Mouse (Mus musculus) myocyte (in vitro differentiated cells): ENCODE measurements around the gene Eps8. TPM values are rescaled to one million over a fixed set of nuclear protein-coding genes. Genes with fewer than 3 reads are reported as not detected.

Experiments
- H3K27me3 ChIP-seq: one replicate; pipeline ENCODE4 v1.6.1; 2011; ENCODE audit not compliant: control insufficient read depth, insufficient read depth, insufficient read length
- H3K36me3 ChIP-seq: one replicate; pipeline ENCODE4 v1.6.1; 2011; ENCODE audit not compliant: control insufficient read depth, insufficient read depth
- H3K4me2 ChIP-seq: one replicate; pipeline ENCODE4 v1.6.1; 2011; ENCODE audit warnings: low read depth, control low read depth
- H3K4me3 ChIP-seq: one replicate; pipeline ENCODE4 v1.5.1; 2011; ENCODE audit warnings: mild to moderate bottlenecking, control low read depth, moderate library complexity
- H3K79me2 ChIP-seq: one replicate; pipeline ENCODE4 v1.6.1; 2011; ENCODE audit not compliant: control insufficient read depth, insufficient read depth
- H3ac ChIP-seq: one replicate; pipeline ENCODE4 v1.6.1; 2011; ENCODE audit not compliant: control insufficient read depth, insufficient read length
- CEBPB ChIP-seq: IDR thresholded peaks from 2 replicates; pipeline ENCODE4 v1.6.1; 2011; ENCODE audit warnings: mild to moderate bottlenecking, moderate library complexity; ENCODE audit not compliant: poor library complexity, insufficient read depth, severe bottlenecking
- E2F4 ChIP-seq: IDR thresholded peaks from one replicate; pipeline ENCODE4 v1.6.1; 2011; ENCODE audit warnings: mild to moderate bottlenecking, control low read depth, moderate library complexity; ENCODE audit not compliant: insufficient read depth
- MAX ChIP-seq: IDR thresholded peaks from one replicate; pipeline ENCODE4 v1.6.1; 2011; ENCODE audit warnings: low read depth, mild to moderate bottlenecking, control low read depth
- MYOD1 ChIP-seq, 3 experiments: IDR thresholded peaks; one replicate each; pipeline ENCODE4 v1.6.1; 2011; ENCODE audit warnings: control low read depth in 2 of 3, low read depth in 2 of 3, mild to moderate bottlenecking in 2 of 3, moderate library complexity in 1 of 3; ENCODE audit not compliant: insufficient read length in 2 of 3, control insufficient read depth in 1 of 3
- MYOG ChIP-seq, 3 experiments: IDR thresholded peaks; one replicate each; pipeline ENCODE4 v1.6.1; 2011; ENCODE audit warnings: control low read depth in 2 of 3, low read depth in 2 of 3, mild to moderate bottlenecking in 2 of 3; ENCODE audit not compliant: insufficient read length in 2 of 3, control insufficient read depth in 1 of 3, insufficient read depth in 1 of 3
- POLR2A ChIP-seq: IDR thresholded peaks from one replicate; pipeline ENCODE4 v1.6.1; 2011; ENCODE audit warnings: low read depth, mild to moderate bottlenecking, control low read depth, moderate library complexity; ENCODE audit not compliant: insufficient read length
- POLR2AphosphoS2 ChIP-seq: IDR thresholded peaks from one replicate; pipeline ENCODE4 v1.6.1; 2011; ENCODE audit warnings: low read depth, control low read depth; ENCODE audit not compliant: insufficient read length
- REST ChIP-seq: IDR thresholded peaks from one replicate; pipeline ENCODE4 v1.6.1; 2011; ENCODE audit warnings: mild to moderate bottlenecking, control low read depth, moderate library complexity; ENCODE audit not compliant: insufficient read depth, insufficient read length
- SRF ChIP-seq: IDR thresholded peaks from one replicate; pipeline ENCODE4 v1.6.1; 2011; ENCODE audit warnings: low read depth; ENCODE audit not compliant: control insufficient read depth, insufficient read length
- TCF12 ChIP-seq: IDR thresholded peaks from one replicate; pipeline ENCODE4 v1.6.1; 2011; ENCODE audit warnings: mild to moderate bottlenecking, control low read depth; ENCODE audit not compliant: poor library complexity, insufficient read depth, severe bottlenecking
- TCF3 ChIP-seq: IDR thresholded peaks from one replicate; pipeline ENCODE4 v1.6.1; 2011; ENCODE audit warnings: low read depth, control low read depth; ENCODE audit not compliant: insufficient read length
- USF1 ChIP-seq: IDR thresholded peaks from one replicate; pipeline ENCODE4 v1.6.1; 2011; ENCODE audit warnings: low read depth, mild to moderate bottlenecking, control low read depth, moderate library complexity
- polyA plus RNA-seq: library from polyadenylated mRNA; unstranded; fragments of >200 nt; fragmentation: generic; extraction: Trizol; gene quantifications from one replicate; pipeline ENCODE4 v1.2.1, GENCODE M21; 2012; ENCODE audit warnings: missing spikeins

Eps8 gene
- polyA plus RNA-seq, 1 experiment, result 12.4 TPM

DNA sequence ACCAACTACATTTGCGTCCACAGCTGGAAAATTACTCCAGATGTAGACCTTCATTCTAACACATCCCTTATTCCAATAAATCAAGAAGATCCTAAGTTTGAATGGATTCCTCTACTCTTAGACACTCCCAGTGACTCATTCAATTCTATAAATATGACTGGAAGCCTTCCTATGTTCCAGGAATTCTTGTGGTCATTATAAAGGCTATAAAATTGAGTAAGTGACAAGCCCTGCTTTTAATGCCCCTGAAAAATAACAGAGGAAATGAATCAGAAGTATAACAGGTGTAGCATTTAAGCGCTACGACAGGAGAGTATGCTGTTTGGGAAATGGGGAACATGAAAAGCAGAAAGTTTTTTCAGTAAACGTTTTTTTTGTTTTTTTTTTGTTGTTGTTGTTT lies 139.8 kb downstream of the Eps8 start:
- Histone ChIP-seq H3K27me3 (no peaks in the 10 kb centered on the region), H3K36me3 (peaks cover 5% of the 10 kb centered on the region), H3K79me2 (peaks cover 3% of the 10 kb centered on the region), H3K4me3 (no peak overlapping the region), H3K4me2 (peak overlapping the region; percentile 40), H3ac (no peak overlapping the region)
- no peak for TF ChIP-seq POLR2A
- peak; percentile 32; the same call in 1 of the 2 replicates for TF ChIP-seq CEBPB

- H3K4me2 ChIP-seq, result no peak overlapping the region
- H3K27me3 ChIP-seq, result no peaks in the 10 kb centered on the region
- H3K36me3 ChIP-seq, result peaks cover 17% of the 10 kb centered on the region
- no peak overlapping the region for H3ac ChIP-seq
- H3K4me3 ChIP-seq, result no peak overlapping the region
- no peak for TF ChIP-seq POLR2AphosphoS2
- no peak for TF ChIP-seq SRF
- TF ChIP-seq MYOD1 (IDR thresholded peaks at IDR 0.05; ENCODE audit: control insufficient read depth in 1 of 3, insufficient read length in 2 of 3, low read depth in 2 of 3), result no peak
- no peak for TF ChIP-seq TCF3
- no peak for TF ChIP-seq MAX
- TF ChIP-seq MYOG (IDR thresholded peaks at IDR 0.05; ENCODE audit: control insufficient read depth in 1 of 3, insufficient read depth in 1 of 3, insufficient read length in 2 of 3, low read depth in 2 of 3), result no peak
- TF ChIP-seq CEBPB, result no peak
- TF ChIP-seq REST, result no peak
- no peak for TF ChIP-seq POLR2A
- no peak for TF ChIP-seq USF1
- TF ChIP-seq E2F4, result no peak
- TF ChIP-seq TCF12, result no peak
- H3K79me2 ChIP-seq, result peaks cover under 1% of the 10 kb centered on the region
Measured at GRCm38 (mm10) chr6:137512753-137513152, 141.9 kb downstream of the Eps8 start.

DNA sequence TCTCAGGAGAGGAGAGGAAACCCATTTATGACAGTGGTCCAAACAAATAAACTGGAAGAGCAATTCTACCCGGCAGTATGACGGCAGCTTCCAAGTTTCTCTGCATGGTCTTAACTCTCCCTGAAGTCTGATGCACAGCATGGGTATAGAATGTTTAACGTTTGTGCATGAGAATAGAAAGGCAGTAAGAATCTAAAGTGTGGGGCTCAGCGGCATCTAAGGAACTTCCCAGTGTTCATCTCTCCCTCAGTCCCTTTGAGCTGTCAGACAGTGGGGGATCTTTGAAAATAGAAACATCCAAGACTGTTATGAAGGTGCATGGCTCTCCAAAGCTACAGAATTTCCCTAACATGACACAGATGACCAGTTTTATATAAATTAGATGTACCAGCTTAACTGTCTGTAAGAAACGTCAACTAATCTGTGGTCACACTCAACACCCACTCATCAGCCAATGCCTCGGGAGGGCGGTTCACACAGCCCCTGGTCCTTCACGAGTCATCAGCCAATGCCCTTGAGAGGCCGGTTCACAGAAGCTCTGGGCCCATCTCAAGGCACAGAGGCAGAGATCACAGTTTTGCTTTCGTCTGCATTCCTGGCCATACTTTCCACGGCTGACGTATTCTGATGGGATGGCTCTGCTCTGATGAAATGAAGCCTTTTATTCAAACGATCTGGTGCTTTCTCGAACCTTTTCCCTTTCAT lies 145.2 kb downstream of the Eps8 start:
- peaks cover 22% of the 10 kb centered on the region for H3K36me3 ChIP-seq

GRCm38 (mm10) chr6:137508936-137509335 lies 145.7 kb downstream of the Eps8 start:
- Histone ChIP-seq H3ac (no peak overlapping the region), H3K79me2 (no peaks in the 10 kb centered on the region), H3K4me2 (no peak overlapping the region), H3K36me3 (peaks cover 22% of the 10 kb centered on the region), H3K27me3 (no peaks in the 10 kb centered on the region), H3K4me3 (no peak overlapping the region)
- TF ChIP-seq MAX (no peak), MYOG (IDR thresholded peaks at IDR 0.05; ENCODE audit: control insufficient read depth in 1 of 3, insufficient read depth in 1 of 3, insufficient read length in 2 of 3, low read depth in 2 of 3) (no peak), REST (no peak), TCF12 (no peak), POLR2A (no peak), TCF3 (no peak), CEBPB (no peak), MYOD1 (IDR thresholded peaks at IDR 0.05; ENCODE audit: control insufficient read depth in 1 of 3, insufficient read length in 2 of 3, low read depth in 2 of 3) (no peak), E2F4 (no peak), POLR2AphosphoS2 (no peak)

More for the DNA sequence above, 145.2 kb downstream of the Eps8 start:
- Histone ChIP-seq H3K79me2 (no peaks in the 10 kb centered on the region), H3ac (no peak overlapping the region), H3K4me3 (no peak overlapping the region), H3K27me3 (no peaks in the 10 kb centered on the region), H3K4me2 (no peak overlapping the region)
- TF ChIP-seq USF1 (no peak), POLR2A (no peak), TCF3 (no peak), POLR2AphosphoS2 (no peak), MAX (no peak), REST (no peak)

DNA sequence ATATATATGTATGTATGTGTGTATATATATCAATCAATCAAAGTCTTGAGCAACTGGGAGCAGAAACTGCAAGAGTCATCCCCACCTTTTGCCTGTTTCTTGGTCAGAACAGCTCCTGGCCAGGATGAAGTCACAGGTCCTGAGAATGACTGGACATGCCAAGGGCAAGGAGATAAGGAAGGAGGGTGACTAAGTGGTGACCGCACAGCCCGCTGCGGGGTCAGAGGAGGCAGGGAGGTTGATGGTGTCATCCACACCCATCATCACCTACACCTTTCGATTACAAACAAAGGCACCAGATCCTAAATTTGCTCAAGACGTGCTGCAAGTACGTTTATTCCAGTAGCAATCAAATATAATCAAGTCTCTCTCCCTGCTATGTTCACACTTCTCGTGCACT lies 148.1 kb downstream of the Eps8 start:
- peaks cover 24% of the 10 kb centered on the region for H3K36me3 ChIP-seq
- no peaks in the 10 kb centered on the region for H3K27me3 ChIP-seq
- no peak overlapping the region for H3K4me3 ChIP-seq
- TF ChIP-seq E2F4, result no peak
- TF ChIP-seq TCF12, result no peak
- TF ChIP-seq REST, result no peak
- TF ChIP-seq MYOD1 (IDR thresholded peaks at IDR 0.05; ENCODE audit: control insufficient read depth in 1 of 3, insufficient read length in 2 of 3, low read depth in 2 of 3), result no peak
- no peak for TF ChIP-seq MYOG (IDR thresholded peaks at IDR 0.05; ENCODE audit: control insufficient read depth in 1 of 3, insufficient read depth in 1 of 3, insufficient read length in 2 of 3, low read depth in 2 of 3)
- TF ChIP-seq CEBPB, result no peak
- TF ChIP-seq POLR2A, result no peak
- no peak for TF ChIP-seq USF1
- TF ChIP-seq SRF, result no peak
- TF ChIP-seq POLR2AphosphoS2, result no peak
- TF ChIP-seq TCF3, result no peak
- no peak for TF ChIP-seq MAX
- H3K4me2 ChIP-seq, result no peak overlapping the region
- no peaks in the 10 kb centered on the region for H3K79me2 ChIP-seq
- no peak overlapping the region for H3ac ChIP-seq
